Mouse (Mus musculus): ENCODE data around the gene Dnase2b.

Gene Dnase2b

GRCm38 (mm10) chr3:146615496-146615895 lies at the start of gene Dnase2b:
TSS of gene Dnase2b (minus strand) at chr3:146615596.
- DNase-seq (ENCODE audit: low spot score): no peak

DNA sequence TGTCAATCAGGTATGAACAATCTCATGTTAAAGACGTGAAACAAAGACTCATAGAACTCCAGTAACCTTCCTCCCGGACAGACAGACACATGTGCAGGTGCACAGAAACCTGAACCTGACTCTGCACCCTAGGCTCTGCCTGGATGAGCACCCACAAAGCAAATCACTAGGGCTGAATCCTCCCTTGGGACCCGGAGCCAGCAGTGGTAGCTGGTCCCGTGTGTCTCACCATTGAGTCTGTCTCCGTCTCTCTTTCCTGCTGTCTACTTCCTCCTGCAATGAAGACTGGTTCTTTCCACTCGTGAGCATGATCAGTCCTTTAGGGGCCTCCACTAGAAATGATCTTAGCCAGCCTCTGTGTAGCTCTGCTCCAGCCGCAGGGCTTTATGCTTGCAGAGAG lies 46.5 kb upstream of the Dnase2b start:
- DNase-seq (ENCODE audit: low spot score): no peak

- no peak for DNase-seq (ENCODE audit: low spot score)
Measured at GRCm38 (mm10) chr3:146661001-146661400, 45.6 kb upstream of the Dnase2b start.

- DNase-seq (ENCODE audit: low spot score): no peak
Measured at GRCm38 (mm10) chr3:146659321-146659720, 43.9 kb upstream of the Dnase2b start.

- no peak for DNase-seq (ENCODE audit: low spot score)
Measured at GRCm38 (mm10) chr3:146658061-146658639, 42.8 kb upstream of the Dnase2b start.

DNA sequence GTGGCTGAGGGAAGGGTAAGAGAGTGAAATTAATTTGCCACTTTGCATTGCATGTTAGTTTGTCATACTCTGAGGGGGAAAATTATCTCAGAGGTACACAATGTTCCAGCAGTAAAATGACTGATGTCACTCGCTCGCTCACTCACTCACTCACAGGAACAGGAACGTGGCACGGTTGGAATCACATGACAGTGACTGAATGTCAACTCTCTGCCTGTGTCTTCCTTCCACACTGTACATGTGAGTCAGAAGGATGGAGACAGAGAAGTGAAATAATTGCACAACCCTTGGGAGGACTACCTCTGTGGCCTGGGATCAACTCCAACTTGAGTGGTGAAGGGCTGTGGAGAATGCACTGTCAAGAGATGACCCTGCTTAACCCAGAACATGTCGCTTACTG lies 42.0 kb upstream of the Dnase2b start:
- DNase-seq (ENCODE audit: low spot score): no peak

- DNase-seq (ENCODE audit: low spot score): no peak
Measured at GRCm38 (mm10) chr3:146655111-146655577, 39.7 kb upstream of the Dnase2b start.

GRCm38 (mm10) chr3:146653692-146654091 lies 38.3 kb upstream of the Dnase2b start:
- DNase-seq (ENCODE audit: low spot score): no peak

DNA sequence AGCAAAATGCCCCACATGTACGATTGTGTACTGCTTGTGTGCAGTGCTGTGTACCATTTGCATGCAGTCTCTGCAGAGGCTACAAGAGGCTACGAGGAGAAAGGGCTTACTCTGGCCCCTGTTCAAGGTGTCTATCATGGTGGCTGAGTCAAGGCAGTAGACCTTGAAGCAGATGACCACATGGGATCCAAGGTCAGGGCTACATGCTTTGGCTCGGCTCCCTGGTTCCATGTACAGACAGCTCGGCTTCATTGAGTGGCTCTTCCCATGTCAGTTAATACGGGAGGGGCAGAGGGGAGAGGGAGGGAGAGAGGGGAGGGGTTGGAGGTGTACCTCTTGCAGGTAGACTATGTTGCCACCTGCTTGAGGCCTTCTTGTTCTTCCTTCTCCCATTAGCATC lies 37.0 kb upstream of the Dnase2b start:
- DNase-seq (ENCODE audit: low spot score): no peak

DNA sequence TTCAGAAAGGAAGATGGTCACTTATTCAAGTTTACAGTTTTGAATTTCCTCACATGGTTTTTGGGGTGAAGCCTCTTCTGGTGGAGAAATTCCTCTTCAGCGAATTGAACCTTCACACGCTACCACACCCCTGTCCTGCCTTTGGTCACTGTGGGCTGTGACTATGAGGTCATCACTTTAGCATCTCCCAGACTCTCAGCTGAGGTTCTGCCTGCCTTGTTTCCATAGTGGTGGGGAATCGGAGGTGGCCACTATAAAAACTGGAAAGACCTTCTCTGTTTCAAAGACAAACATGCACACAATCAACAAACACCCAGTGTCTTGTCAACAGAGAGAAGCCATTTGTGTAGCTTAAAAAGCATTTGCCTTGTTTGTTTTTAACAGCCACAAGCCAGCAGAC lies 35.8 kb upstream of the Dnase2b start, which contains the start of gene 4930503B20Rik:
4930503B20Rik (minus strand) TSS at position 101 of the 400 bp plus-strand sequence.
- no peak for DNase-seq (ENCODE audit: low spot score)

- no peak for DNase-seq (ENCODE audit: low spot score)
Measured at GRCm38 (mm10) chr3:146650716-146651115, 35.3 kb upstream of the Dnase2b start.

DNA sequence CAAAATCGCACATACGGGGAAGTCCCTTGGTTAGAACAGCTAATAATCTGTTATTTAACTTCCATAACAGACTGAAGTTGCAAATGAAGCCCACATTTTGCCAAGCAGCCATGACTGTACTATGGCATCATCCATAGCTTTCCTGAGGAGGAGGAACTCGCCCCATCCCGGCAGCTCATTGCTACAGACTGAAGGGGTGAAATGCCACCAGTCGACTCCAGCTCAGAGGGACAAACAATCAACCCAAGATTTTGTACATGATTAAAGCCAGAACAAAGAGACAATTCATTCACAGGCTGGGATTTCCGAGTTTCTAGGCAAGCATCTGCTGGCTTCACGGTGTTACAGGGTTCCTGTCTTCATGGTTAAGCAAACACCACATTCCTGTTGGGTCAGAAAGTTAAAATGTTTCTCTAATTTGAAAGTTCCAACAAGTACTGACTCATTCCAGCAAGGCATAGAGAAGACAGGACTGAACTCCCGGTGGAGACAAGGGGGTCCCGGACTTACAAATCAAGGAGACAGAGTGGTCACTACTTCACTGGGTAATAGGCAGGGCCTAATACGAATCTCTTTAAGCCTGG lies 34.0 kb upstream of the Dnase2b start:
- no peak for DNase-seq (ENCODE audit: low spot score)

GRCm38 (mm10) chr3:146641818-146642427 lies 26.5 kb upstream of the Dnase2b start:
- DNase-seq (ENCODE audit: low spot score): no peak

GRCm38 (mm10) chr3:146632506-146632905 lies 17.1 kb upstream of the Dnase2b start:
- no peak for DNase-seq (ENCODE audit: low spot score)

- no peak for DNase-seq (ENCODE audit: low spot score)
Measured at GRCm38 (mm10) chr3:146628227-146628982, 13.0 kb upstream of the Dnase2b start.

DNA sequence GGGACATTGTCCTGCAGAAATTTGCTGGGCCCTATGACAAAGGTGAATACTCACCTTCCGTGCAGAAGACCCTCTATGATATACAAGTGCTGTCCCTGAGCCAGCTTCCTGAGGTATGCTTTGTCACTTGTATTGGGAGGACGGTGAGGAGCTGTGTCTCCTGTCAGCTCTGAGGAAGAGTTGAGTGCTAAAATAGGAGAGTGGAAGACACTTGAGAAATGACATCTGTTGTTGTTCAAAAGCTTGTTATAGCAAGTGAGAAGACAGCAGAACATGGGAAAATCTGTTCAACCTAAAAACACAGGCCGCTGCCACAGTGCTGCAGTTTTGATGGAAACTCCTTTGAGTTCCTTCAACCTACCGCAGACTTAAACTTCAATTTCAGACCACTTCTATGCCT lies 10.4 kb upstream of the Dnase2b start:
- DNase-seq (ENCODE audit: low spot score): no peak

DNA sequence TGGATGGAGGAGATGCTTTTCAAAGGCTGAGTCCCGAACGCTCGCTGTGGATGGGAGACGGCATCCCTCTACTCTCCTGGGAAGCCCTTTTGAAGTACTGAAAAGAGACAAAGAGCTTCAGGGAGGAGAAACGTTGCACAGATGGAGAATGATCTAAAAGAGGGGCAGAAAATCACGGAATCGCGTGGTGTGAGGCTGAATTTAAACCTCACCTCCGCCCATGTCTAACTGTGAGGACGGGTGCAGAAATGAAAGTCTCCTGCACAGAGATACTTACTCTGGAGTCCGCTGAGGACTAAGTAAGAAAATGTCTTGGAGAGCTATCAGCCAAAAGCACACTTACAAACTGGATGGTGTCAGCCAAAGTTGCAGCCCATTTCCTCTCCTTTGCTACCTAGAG lies 6.6 kb upstream of the Dnase2b start:
- no peak for DNase-seq (ENCODE audit: low spot score)

GRCm38 (mm10) chr3:146620555-146621249 lies 5.3 kb upstream of the Dnase2b start:
- no peak for DNase-seq (ENCODE audit: low spot score)

GRCm38 (mm10) chr3:146620101-146620500 lies 4.7 kb upstream of the Dnase2b start:
- no peak for DNase-seq (ENCODE audit: low spot score)

DNA sequence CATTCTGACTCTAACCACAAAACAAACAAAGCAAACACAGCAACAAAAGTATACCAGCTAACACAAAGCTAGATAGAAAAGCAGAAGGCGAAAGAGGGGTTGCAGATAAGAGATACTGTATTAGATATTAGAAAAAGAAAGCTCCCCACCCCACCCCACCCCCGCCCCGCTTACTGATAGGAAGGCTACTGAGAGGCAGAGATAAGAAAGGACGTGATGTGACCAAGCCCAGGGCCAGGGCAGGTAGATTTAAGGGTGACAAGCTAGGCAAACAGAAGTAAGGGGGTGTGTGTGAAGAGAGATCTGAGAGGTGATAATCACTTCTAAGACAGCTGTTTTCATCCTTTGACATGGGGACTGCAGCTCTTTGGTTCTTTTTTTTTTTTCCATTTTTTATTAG lies 3.0 kb upstream of the Dnase2b start:
- no peak for DNase-seq (ENCODE audit: low spot score)

- DNase-seq (ENCODE audit: low spot score): no peak
Measured at GRCm38 (mm10) chr3:146617946-146618345, 2.5 kb upstream of the Dnase2b start.

All from testis, postnatal 10 days (tissue).